Mouse (Mus musculus) lung, postnatal 10 days (tissue): ENCODE results near the gene Chfr.
A peak's percentile ranks its signal among the peaks of the same experiment; 100 is the strongest.
"Not testable (repeated sequence)": the region's sequence is repeated elsewhere in the genome, so short reads cannot be mapped to it uniquely, and the experiment has no call there.

Experiments
- DNase-seq: peaks from one replicate; pipeline ENCODE4 v3.0.0; 2021

Chfr gene

DNA sequence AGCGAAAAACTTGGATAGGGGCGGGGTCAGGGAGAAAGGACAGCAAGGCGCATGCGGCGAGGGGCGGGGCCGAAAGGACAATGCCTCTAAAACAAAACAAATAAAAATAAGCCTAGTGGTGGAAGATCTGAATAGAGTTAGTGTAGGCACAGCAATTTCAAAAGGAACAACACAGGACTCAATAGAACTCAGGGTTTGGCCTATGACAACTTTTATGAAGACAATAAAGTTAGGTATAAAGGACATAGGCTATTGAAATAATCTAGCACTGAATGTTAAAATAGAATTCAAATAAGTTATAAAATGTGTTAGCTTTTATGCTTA lies 27.4 kb upstream of the Chfr start:
- DNase-seq: peak; percentile 99

DNA sequence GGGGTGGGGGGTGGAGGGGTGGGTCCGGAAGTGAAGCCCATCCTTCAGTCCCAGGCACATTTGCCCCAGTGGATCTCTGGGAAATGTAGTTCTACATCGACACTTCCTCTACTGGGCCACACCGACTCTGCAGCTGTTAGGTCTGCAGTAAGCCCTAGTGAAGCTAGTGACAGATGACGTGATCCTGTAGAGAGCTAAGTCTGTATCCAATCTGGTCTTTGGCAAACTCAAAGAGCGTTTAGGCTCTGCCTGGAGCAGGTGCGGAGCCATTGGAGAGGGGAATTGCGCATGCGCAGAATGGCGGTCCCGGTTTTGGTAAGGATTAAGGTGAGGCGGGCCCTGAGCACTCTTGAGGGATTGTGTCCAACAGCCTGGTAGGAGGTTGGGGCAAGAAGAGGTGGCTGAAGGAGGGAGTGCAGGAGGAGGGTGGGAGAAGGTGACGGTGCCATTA lies 25.6 kb upstream of the Chfr start, which contains the start of gene Zfp605:
Zfp605 (plus strand) TSS at position 102 of the 451 bp plus-strand sequence.
- peak; percentile 89 for DNase-seq

GRCm38 (mm10) chr5:110122380-110122779 lies 13.3 kb upstream of the Chfr start:
- not testable (repeated sequence) for DNase-seq

- no peak for DNase-seq
Observed at GRCm38 (mm10) chr5:110136087-110136464, 434 bp downstream of the Chfr start.

DNA sequence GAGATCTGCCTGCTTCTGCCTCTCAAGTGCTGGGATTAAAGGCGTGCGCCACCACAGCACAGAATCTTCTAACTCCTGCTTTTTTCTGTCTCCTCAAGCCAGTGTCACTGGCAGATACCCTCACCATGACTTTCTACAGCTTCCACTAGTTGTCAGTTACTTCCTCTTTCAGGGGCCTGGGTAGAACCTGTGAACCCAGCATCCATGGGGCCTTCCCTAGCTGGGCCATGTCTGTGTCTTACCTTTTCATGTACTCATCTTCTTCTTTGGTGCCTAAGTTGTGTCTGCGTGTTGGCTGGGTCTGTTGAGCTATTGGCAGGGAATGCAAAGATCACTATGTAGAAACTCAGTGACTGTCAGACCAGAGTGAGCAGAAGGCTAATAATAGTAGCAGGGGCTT lies 2.2 kb downstream of the Chfr start:
- DNase-seq: no peak

GRCm38 (mm10) chr5:110139325-110139724 lies 3.7 kb downstream of the Chfr start:
- no peak for DNase-seq

GRCm38 (mm10) chr5:110140424-110140823 lies 4.8 kb downstream of the Chfr start:
- DNase-seq: no peak

DNA sequence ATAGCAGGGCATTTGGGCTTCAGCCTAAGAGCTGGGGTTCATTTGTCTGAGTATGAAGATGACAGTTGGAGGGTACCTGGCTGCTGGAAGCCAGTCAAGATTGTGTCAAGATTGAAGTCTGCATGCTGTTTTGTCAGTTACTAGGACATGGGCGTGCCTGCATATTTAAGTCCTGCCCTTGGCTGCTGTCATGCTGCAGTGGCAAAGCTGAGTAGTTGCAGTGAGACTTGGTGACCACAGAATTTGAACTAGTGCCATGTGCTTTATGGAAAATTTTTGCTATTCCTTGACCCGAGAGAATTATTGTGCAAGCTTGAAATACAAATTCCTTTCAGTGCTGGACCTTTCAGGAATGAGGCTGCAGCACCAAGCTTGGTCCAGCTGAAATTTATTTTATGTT lies 6.7 kb downstream of the Chfr start:
- DNase-seq: peak; percentile 46

GRCm38 (mm10) chr5:110143007-110143406 lies 7.4 kb downstream of the Chfr start:
- peak; percentile 18 for DNase-seq

DNA sequence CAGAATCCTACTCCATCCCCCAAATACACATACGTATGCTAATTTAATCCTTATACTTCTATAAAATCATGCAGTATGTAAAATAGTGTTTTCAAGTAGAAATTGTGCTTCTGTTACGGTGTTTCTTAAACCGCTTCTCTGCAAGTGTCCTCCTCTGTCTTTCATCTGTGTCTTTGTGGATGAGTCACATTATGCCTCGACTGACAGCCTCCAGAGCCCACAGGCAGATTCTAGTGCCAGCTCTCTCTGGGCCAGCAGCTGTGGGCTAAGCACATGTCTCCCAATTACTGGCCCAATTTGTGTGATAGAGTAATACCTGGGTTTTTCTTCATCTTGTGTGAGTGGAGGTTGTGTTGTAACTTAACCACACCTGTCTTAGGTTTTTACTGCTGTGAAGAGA lies 33.7 kb downstream of the Chfr start:
- no peak for DNase-seq

DNA sequence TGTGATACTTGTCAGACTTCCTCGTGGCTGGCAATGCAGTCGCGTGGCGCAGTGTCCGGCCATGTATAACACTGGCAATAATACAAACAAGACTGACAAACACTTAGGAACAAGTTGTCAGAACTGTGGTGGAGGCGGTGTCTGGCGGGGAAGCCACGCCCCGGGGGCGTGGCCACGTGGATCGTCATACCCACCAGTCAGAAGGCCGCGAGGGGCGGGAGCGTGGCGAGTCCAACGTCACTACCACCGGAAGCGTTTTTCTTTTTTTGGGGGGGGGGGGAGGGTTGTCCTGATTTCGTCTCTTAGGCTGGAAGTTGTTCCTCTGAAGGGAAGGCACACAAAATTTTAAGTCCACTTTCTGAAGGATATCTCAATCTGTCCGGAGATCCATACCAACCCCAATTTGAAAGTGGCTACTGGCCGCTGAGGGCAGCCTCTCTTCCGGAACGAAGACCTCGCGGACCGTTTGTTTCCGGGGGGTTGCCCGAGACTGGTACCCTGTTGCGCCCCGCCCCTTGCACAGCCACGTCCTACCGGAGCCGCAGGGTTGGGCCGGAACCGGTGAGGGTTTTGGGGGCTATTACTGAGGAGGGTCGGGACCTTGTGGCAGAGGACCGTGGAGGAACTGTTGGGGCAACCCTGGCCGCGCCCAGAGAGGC lies 40.8 kb downstream of the Chfr start, which contains the start of gene Golga3:
Golga3 (plus strand) TSS at position 340 of the 659 bp plus-strand sequence.
- peak; percentile 97 for DNase-seq

DNA sequence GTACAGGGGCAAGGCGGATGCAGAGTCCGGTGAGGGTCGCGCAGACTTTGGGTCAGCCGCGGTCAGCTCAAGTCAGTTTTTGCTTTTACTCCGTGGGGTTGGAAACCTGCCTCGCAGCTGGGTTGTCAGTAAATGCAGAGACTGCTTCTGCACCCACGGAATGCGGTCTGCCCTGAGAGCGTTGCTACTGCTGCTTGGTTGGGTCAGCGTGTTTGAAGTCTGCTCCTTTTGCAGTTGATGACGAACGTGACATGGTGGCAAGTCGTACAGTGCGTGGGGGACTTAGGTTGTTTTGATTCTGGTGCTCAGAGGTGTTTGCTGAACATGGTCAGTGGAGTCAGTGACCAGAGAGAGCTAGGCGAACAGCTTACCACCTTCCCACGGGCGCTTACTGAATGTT lies 41.4 kb downstream of the Chfr start:
- no peak for DNase-seq

GRCm38 (mm10) chr5:110178628-110179027 lies 43.0 kb downstream of the Chfr start:
- DNase-seq: no peak

GRCm38 (mm10) chr5:110181716-110182115 lies 46.1 kb downstream of the Chfr start:
- DNase-seq: no peak

GRCm38 (mm10) chr5:110203164-110203895 lies 67.7 kb downstream of the Chfr start:
- DNase-seq: peak; percentile 5

DNA sequence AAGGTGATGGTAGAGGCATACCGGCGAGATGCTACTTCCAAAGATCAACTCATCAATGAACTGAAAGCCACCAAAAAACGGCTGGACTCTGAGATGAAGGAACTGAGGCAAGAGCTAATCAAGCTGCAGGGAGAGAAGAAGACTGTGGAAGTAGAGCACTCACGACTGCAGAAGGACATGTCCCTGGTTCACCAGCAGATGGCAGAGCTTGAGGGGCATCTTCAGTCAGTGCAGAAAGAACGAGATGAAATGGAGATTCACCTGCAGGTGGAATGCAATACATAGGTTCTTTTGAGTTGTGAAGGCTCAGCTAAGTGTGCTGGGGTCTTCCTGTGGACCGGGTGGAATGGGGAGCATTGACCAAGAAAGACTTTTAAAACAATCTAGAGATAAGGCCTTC lies 69.1 kb downstream of the Chfr start:
- no peak for DNase-seq

DNA sequence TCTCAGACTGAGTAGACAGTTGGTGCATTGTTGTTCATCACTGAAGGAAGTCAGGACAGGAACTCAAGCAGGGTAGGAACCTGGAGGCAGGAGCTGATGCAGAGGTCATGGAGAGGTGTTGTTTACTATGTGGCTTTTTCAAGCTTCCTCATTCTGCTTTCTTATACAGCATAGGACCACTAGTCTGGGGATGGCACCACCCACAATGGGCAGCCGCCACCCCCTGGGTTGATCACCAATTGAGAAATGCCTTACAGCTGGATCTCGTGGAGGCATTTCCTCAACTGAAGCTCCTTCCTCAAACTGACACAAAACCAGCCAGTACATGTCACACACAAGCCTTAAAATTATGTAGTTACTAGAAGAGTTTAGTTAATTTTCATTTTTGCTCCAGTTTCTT lies 75.7 kb downstream of the Chfr start:
- DNase-seq: peak; percentile 5

- DNase-seq: no peak
Observed at GRCm38 (mm10) chr5:110216780-110217179, 81.1 kb downstream of the Chfr start.

- DNase-seq: no peak
Observed at GRCm38 (mm10) chr5:110220331-110220730, 84.7 kb downstream of the Chfr start.
